ENCODE assay signal across 1 mouse cellular context in the genomic region with DNA sequence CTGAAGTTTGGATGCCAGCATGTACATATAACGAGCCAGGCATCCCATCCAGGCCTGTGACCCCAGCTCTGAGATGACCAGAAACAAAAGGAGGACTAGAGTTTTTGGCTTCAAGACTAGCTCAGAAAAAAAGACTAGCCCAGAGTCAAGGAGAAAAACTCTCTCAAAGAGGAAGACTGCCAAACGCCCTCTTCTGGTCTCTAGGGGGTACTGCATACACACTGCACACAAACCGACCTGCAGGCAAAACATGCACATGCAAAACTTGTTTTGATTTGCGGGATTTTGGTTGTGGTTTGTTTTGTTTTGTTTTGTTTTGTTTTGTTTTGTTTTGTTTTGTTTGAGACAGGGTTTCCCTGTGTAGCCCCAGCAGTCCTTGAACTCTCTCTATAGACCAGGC.
TF ChIP-seq lines count a peak whose summit lies in the region.

No protein-coding gene starts in this region.

TF ChIP-seq in MEL, 35 proteins besides CTCF, POLR2A, EP300 and RAD21:
- TF ChIP-seq E2F4 (IDR thresholded peaks at IDR 0.05; ENCODE audit: borderline replicate concordance, low read depth, low read length): no peak
- no peak for TF ChIP-seq CHD2 (IDR thresholded peaks at IDR 0.05; ENCODE audit: low read length)
- no peak for TF ChIP-seq RCOR1 (IDR thresholded peaks at IDR 0.05; ENCODE audit: low read depth, low read length)
